Mouse (Mus musculus): ENCODE measurements around the gene Lpin1.

Gene Lpin1

GRCm38 (mm10) chr12:16620230-16620629 lies 9.5 kb upstream of the Lpin1 start:
- in situ Hi-C loops (cut with MboI; ENCODE audit: unreplicated experiment in 2 of 2): no loop called here

- in situ Hi-C loops (cut with MboI; ENCODE audit: unreplicated experiment in 2 of 2): no loop called here
Observed at GRCm38 (mm10) chr12:16619453-16619852, 8.7 kb upstream of the Lpin1 start.

GRCm38 (mm10) chr12:16618512-16619274 lies 7.9 kb upstream of the Lpin1 start:
- in situ Hi-C loops (cut with MboI; ENCODE audit: unreplicated experiment in 2 of 2): no loop called here

GRCm38 (mm10) chr12:16615738-16616137 lies 5.0 kb upstream of the Lpin1 start:
- in situ Hi-C loops (cut with MboI; ENCODE audit: unreplicated experiment in 2 of 2): no loop called here

- in situ Hi-C loops (cut with MboI; ENCODE audit: unreplicated experiment in 2 of 2): no loop called here
Observed at GRCm38 (mm10) chr12:16614556-16614955, 3.8 kb upstream of the Lpin1 start.

- in situ Hi-C loops (cut with MboI; ENCODE audit: unreplicated experiment in 2 of 2): no loop called here
Observed at GRCm38 (mm10) chr12:16605624-16606023, 5.1 kb downstream of the Lpin1 start.

- in situ Hi-C loops (cut with MboI; ENCODE audit: unreplicated experiment in 2 of 2): no loop called here
Observed at GRCm38 (mm10) chr12:16602271-16602670, 8.5 kb downstream of the Lpin1 start.

- in situ Hi-C loops (cut with MboI; ENCODE audit: unreplicated experiment in 2 of 2): no loop called here
Observed at GRCm38 (mm10) chr12:16600374-16600773, 10.4 kb downstream of the Lpin1 start.

DNA sequence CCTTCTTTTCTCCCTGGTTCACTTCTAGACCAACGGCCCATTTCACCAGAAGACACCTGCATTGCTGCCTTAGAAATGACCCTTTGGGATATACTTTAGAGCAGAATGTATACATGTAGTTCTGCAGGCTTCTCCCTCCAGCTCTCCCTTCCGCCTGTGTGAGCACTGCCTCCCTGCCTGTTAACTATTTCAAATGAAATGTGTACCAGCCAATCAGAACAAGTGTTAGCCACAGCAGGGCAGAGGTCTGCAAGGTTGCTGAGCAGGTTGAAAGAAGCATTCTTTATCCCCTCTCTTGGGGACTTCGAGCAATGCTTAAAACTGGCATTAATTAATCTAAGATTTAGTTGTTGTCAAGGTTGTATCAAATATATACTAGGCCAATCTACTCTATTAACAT lies 11.4 kb downstream of the Lpin1 start:
- in situ Hi-C loops (cut with MboI; ENCODE audit: unreplicated experiment in 2 of 2): loop anchor here (25.0 kb wide), 3 partner anchors 438 to 688 kb away; partner anchors contain the start of gene Pdia6 (in 1 of the 2)

- in situ Hi-C loops (cut with MboI; ENCODE audit: unreplicated experiment in 2 of 2): loop anchor here (25.0 kb wide), 3 partner anchors 444 to 694 kb away; partner anchors contain the start of gene Pdia6 (in 1 of the 2)
Observed at GRCm38 (mm10) chr12:16593761-16594160, 17.0 kb downstream of the Lpin1 start.

DNA sequence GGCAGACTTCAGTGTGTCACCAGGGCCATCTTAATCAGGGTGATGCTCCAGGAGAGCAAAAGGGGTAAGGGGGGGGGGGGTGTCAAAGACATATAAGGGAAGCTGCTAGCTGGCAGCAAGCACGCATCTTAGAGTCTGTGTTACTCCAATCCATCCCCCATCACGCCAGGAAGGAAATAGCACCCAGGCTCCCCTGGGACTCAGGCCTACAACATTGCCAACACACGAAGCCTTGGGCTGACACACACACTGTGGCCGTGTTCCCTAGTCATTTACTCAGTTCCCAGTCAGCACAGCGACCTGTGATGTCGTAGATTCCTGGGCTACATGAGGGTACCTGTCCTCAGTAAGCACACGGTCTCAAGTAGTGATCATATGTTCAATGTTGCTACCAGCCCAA lies 17.8 kb downstream of the Lpin1 start:
- in situ Hi-C loops (cut with MboI; ENCODE audit: unreplicated experiment in 2 of 2): loop anchor here (25.0 kb wide), 3 partner anchors 444 to 694 kb away; partner anchors contain the start of gene Pdia6 (in 1 of the 2)

- in situ Hi-C loops (cut with MboI; ENCODE audit: unreplicated experiment in 2 of 2): loop anchor here (25.0 kb wide), 3 partner anchors 445 to 695 kb away; partner anchors contain the start of gene Pdia6 (in 1 of the 2)
Observed at GRCm38 (mm10) chr12:16592451-16592850, 18.3 kb downstream of the Lpin1 start.

- in situ Hi-C loops (cut with MboI; ENCODE audit: unreplicated experiment in 2 of 2): loop anchor here (25.0 kb wide), 3 partner anchors 446 to 696 kb away; partner anchors contain the start of gene Pdia6 (in 1 of the 2)
Observed at GRCm38 (mm10) chr12:16591453-16592200, 19.1 kb downstream of the Lpin1 start.

DNA sequence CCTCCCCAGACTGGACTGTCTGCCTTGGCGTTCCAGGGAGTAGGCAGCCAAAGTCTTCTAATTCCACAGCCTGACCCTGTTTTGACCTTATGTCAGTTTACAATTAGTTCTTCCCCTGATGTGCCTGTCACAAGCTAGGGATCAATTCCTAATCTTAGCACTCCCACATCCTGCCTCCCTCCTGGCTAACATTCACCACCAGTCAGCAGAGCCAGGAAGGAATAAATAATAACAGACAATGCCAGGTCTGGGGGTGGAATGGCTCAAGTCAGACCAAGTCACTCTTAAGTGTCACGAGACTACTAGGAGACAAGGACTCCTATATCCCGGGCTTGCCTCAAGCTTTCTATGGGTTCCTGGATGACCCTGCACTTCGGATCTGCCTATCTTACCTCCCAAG lies 20.8 kb downstream of the Lpin1 start:
- in situ Hi-C loops (cut with MboI; ENCODE audit: unreplicated experiment in 2 of 2): loop anchor here (25.0 kb wide), 3 partner anchors 447 to 697 kb away; partner anchors contain the start of gene Pdia6 (in 1 of the 2)

GRCm38 (mm10) chr12:16589204-16589949 lies 21.4 kb downstream of the Lpin1 start:
- in situ Hi-C loops (cut with MboI; ENCODE audit: unreplicated experiment in 2 of 2): loop anchor here (25.0 kb wide), 3 partner anchors 448 to 698 kb away; partner anchors contain the start of gene Pdia6 (in 1 of the 2)

DNA sequence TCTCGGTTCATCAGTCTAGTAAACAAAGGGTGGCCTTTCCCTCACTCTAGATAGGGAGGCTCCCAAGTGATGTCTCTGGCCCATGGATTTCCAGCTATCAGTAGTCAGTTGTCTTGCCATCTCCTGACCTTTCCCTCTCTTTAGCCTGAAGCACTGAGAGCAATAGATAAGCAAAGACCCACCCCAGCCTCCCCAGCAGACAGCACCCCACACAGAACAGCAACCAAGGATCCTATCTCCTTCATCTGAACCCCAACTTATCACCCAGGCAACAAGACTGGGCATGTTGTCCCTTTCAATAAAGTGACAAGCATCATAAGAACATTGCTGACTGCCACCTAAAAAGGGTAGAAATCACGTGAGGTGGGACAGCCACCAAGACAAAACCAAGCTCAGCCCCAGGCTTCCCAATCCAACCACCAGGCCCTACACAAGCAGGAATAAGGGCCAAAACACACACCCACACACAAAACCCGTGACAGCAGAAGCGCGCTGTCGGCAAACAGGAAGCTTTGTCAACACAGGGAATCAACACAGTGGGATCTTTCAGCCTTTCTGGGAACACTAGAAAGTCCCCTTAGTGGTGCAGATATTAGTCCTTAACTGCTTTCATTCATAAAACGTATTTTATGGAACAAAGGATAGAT lies 22.2 kb downstream of the Lpin1 start:
- in situ Hi-C loops (cut with MboI; ENCODE audit: unreplicated experiment in 2 of 2): loop anchor here (25.0 kb wide), 3 partner anchors 449 to 699 kb away; partner anchors contain the start of gene Pdia6 (in 1 of the 2)

DNA sequence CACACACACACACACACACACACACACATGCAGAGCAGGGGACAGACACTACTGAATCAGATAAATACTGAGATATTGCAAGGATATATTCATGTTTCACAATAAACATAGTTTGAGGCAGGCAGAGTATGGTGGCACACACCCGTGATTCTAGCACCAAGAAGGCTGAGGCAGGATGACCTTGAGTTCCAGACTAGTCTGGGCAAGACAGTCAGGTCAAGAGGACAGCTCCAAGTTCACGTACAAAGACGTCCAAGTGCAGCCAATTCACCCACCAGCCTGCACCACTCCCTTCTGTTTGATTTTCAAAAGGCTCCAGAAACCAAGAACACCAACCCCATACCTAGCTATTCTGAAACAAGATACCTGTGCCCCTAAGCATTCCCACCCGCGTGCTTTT lies 23.0 kb downstream of the Lpin1 start:
- in situ Hi-C loops (cut with MboI; ENCODE audit: unreplicated experiment in 2 of 2): loop anchor here (25.0 kb wide), 3 partner anchors 450 to 700 kb away; partner anchors contain the start of gene Pdia6 (in 1 of the 2)

- in situ Hi-C loops (cut with MboI; ENCODE audit: unreplicated experiment in 2 of 2): loop anchor here (25.0 kb wide), 3 partner anchors 450 to 700 kb away; partner anchors contain the start of gene Pdia6 (in 1 of the 2)
Observed at GRCm38 (mm10) chr12:16587111-16587510, 23.7 kb downstream of the Lpin1 start.

DNA sequence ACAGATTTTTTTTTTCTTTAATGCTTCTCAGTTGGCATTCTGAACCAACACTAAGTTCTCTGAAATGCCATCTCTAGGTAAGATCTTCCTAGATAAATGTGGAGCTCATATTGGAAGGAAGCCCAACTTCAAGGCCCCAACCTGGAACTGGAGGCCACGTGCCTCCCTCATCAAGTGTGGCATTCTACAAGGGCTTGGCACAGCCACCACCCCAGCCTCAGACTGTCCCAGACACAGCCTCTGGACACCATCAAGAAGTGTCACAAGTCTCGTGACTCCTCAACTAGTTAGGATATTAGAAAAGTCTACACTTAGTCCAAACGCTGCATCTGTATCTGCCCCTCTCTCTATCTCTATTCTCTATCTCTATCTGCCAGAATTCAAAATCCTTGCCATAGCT lies 25.8 kb downstream of the Lpin1 start:
- in situ Hi-C loops (cut with MboI; ENCODE audit: unreplicated experiment in 2 of 2): loop anchor here (25.0 kb wide), 3 partner anchors 452 to 702 kb away; partner anchors contain the start of gene Pdia6 (in 1 of the 2)
